Mouse (Mus musculus) midbrain, embryonic 10.5 days (tissue): ENCODE data around the gene Otud7b. TPM values are rescaled to one million over a fixed set of nuclear protein-coding genes. Genes with fewer than 3 reads are reported as not detected.
A peak's percentile ranks its signal among the peaks of the same experiment; 100 is the strongest.

Experiments used
- DNase-seq: peaks from one replicate; pipeline ENCODE4 v3.0.0-alpha.2; 2017; ENCODE audit warnings: low spot score
- H3K27ac ChIP-seq: fragments of 300-500 bp; sonication (generic); replicated peaks from 2 replicates; pipeline ENCODE4 v1.5.1; 2016; ENCODE audit warnings: mild to moderate bottlenecking
- H3K27me3 ChIP-seq: fragments of 300-500 bp; sonication (generic); 2 replicates; pipeline ENCODE4 v1.6.1; 2016; ENCODE audit warnings: low read depth, mild to moderate bottlenecking; ENCODE audit not compliant: poor library complexity, severe bottlenecking
- H3K36me3 ChIP-seq: fragments of 300-500 bp; sonication (generic); 2 replicates; pipeline ENCODE4 v1.6.1; 2016; ENCODE audit warnings: mild to moderate bottlenecking, moderate library complexity
- H3K4me1 ChIP-seq: fragments of 300-500 bp; sonication (generic); 2 replicates; pipeline ENCODE4 v1.6.1; 2016
- H3K4me3 ChIP-seq: fragments of 300-500 bp; sonication (generic); 2 replicates; pipeline ENCODE4 v1.5.1; 2016; ENCODE audit warnings: mild to moderate bottlenecking, moderate library complexity
- H3K9me3 ChIP-seq: fragments of 300-500 bp; sonication (generic); replicated peaks from 2 replicates; pipeline ENCODE4 v1.6.1; 2016; ENCODE audit warnings: mild to moderate bottlenecking
- WGBS: fragments of 180-500 bp; shearing (Covaris S2); methylation state at CpG from one replicate; pipeline ENCODE4 v1.1.7; 2016; 5-methylcytosine and 5-hydroxymethylcytosine counted together
- polyA plus RNA-seq: library from polyadenylated mRNA; unstranded; fragments of >200 nt; fragmentation: Nextera tagmentation; extraction: Ambion mirVana; gene quantifications from 2 replicates; pipeline ENCODE4 v1.2.1, GENCODE M21; 2016

Gene Otud7b
- polyA plus RNA-seq, 1 experiment from 2014 or later = 18.9 TPM

- Histone ChIP-seq H3K36me3 (no peaks in the 10 kb centered on the region), H3K27ac (no peak overlapping the region), H3K9me3 (no peaks in the 10 kb centered on the region), H3K4me3 (no peak overlapping the region), H3K4me1 (no peaks in the 10 kb centered on the region), H3K27me3 (no peaks in the 10 kb centered on the region)
- WGBS = 90% methylated on average over 2 of the region's 2 CpGs
- DNase-seq = no peak
Measured at GRCm38 (mm10) chr3:96118142-96118541, 13.8 kb downstream of the Otud7b start.

- DNase-seq = no peak
- Histone ChIP-seq H3K4me1 (no peaks in the 10 kb centered on the region), H3K36me3 (no peaks in the 10 kb centered on the region), H3K27ac (no peak overlapping the region), H3K9me3 (no peaks in the 10 kb centered on the region), H3K4me3 (no peak overlapping the region), H3K27me3 (no peaks in the 10 kb centered on the region)
- WGBS = 89% methylated on average over 2 of the region's 2 CpGs
Measured at GRCm38 (mm10) chr3:96118702-96119101, 14.4 kb downstream of the Otud7b start.

GRCm38 (mm10) chr3:96124235-96124634 is 19.9 kb downstream of the Otud7b start:
- Histone ChIP-seq H3K27ac (no peak overlapping the region), H3K36me3 (no peaks in the 10 kb centered on the region), H3K4me1 (no peaks in the 10 kb centered on the region), H3K9me3 (no peaks in the 10 kb centered on the region), H3K4me3 (no peak overlapping the region), H3K27me3 (no peaks in the 10 kb centered on the region)
- DNase-seq = no peak
- WGBS = 95% methylated on average over 5 of the region's 5 CpGs

GRCm38 (mm10) chr3:96128128-96128527 is 23.8 kb downstream of the Otud7b start:
- H3K27ac ChIP-seq = no peak overlapping the region
- H3K27me3 ChIP-seq = no peaks in the 10 kb centered on the region
- no peaks in the 10 kb centered on the region for H3K36me3 ChIP-seq
- no peak for DNase-seq
- H3K4me3 ChIP-seq = no peak overlapping the region
- no peaks in the 10 kb centered on the region for H3K9me3 ChIP-seq
- H3K4me1 ChIP-seq = no peaks in the 10 kb centered on the region

GRCm38 (mm10) chr3:96132478-96132877 is 28.2 kb downstream of the Otud7b start:
- 0 out of 2 replicates have a peak, but pooled peaks cover 6% of the 10 kb centered on the region for H3K4me1 ChIP-seq
- H3K36me3 ChIP-seq = peaks cover 7% of the 10 kb centered on the region; the same call in 1 of the 2 replicates
- no peak overlapping the region for H3K4me3 ChIP-seq
- no peak for DNase-seq
- no peaks in the 10 kb centered on the region for H3K27me3 ChIP-seq
- H3K9me3 ChIP-seq = no peaks in the 10 kb centered on the region
- no peak overlapping the region for H3K27ac ChIP-seq
- WGBS = 85% methylated on average over 3 of the region's 3 CpGs

- Histone ChIP-seq H3K27me3 (no peaks in the 10 kb centered on the region), H3K27ac (no peak overlapping the region), H3K36me3 (peaks cover 12% of the 10 kb centered on the region; the same call in 1 of the 2 replicates), H3K9me3 (no peaks in the 10 kb centered on the region), H3K4me3 (no peak overlapping the region), H3K4me1 (0 out of 2 replicates have a peak, but pooled peaks cover 6% of the 10 kb centered on the region)
- DNase-seq = no peak
- 79% methylated on average over 11 of the region's 11 CpGs for WGBS
Measured at GRCm38 (mm10) chr3:96133327-96133905, 29.1 kb downstream of the Otud7b start.

- Histone ChIP-seq H3K4me3 (no peak overlapping the region), H3K27me3 (no peaks in the 10 kb centered on the region), H3K9me3 (no peaks in the 10 kb centered on the region), H3K4me1 (0 out of 2 replicates have a peak, but pooled peaks cover 6% of the 10 kb centered on the region), H3K27ac (no peak overlapping the region), H3K36me3 (peaks cover 15% of the 10 kb centered on the region; the same call in 1 of the 2 replicates)
- WGBS = 83% methylated on average over 3 of the region's 3 CpGs
- no peak for DNase-seq
Measured at GRCm38 (mm10) chr3:96135011-96135410, 30.7 kb downstream of the Otud7b start.

- Histone ChIP-seq H3K27ac (no peak overlapping the region), H3K4me1 (no peaks in the 10 kb centered on the region), H3K4me3 (no peak overlapping the region), H3K36me3 (peaks cover 56% of the 10 kb centered on the region), H3K9me3 (no peaks in the 10 kb centered on the region), H3K27me3 (no peaks in the 10 kb centered on the region)
- no peak for DNase-seq
- WGBS = 32% methylated on average over 5 of the region's 5 CpGs
Measured at GRCm38 (mm10) chr3:96147950-96148349, 43.6 kb downstream of the Otud7b start.

- Histone ChIP-seq H3K4me3 (no peak overlapping the region), H3K27me3 (no peaks in the 10 kb centered on the region), H3K9me3 (no peaks in the 10 kb centered on the region), H3K4me1 (no peaks in the 10 kb centered on the region), H3K36me3 (peaks cover 60% of the 10 kb centered on the region), H3K27ac (no peak overlapping the region)
- WGBS = 91% methylated on average over 7 of the region's 7 CpGs
- DNase-seq = no peak
Measured at GRCm38 (mm10) chr3:96151836-96152235, 47.5 kb downstream of the Otud7b start.

- H3K27me3 ChIP-seq = no peaks in the 10 kb centered on the region
- H3K27ac ChIP-seq = no peak overlapping the region
- H3K9me3 ChIP-seq = no peaks in the 10 kb centered on the region
- DNase-seq = no peak
- H3K4me3 ChIP-seq = no peak overlapping the region
- peaks cover 60% of the 10 kb centered on the region for H3K36me3 ChIP-seq
- WGBS = 95% methylated on average over 5 of the region's 5 CpGs
- no peaks in the 10 kb centered on the region for H3K4me1 ChIP-seq
Measured at GRCm38 (mm10) chr3:96152611-96153010, 48.3 kb downstream of the Otud7b start.

- DNase-seq = no peak
- 78% methylated on average over 8 of the region's 8 CpGs for WGBS
- no peak overlapping the region for H3K27ac ChIP-seq
- peaks cover 7% of the 10 kb centered on the region for H3K4me1 ChIP-seq
- peaks cover 56% of the 10 kb centered on the region for H3K36me3 ChIP-seq
- H3K4me3 ChIP-seq = no peak overlapping the region
- H3K9me3 ChIP-seq = no peaks in the 10 kb centered on the region
- H3K27me3 ChIP-seq = no peaks in the 10 kb centered on the region
Measured at GRCm38 (mm10) chr3:96155501-96155900, 51.2 kb downstream of the Otud7b start.

GRCm38 (mm10) chr3:96159820-96160219 is 55.5 kb downstream of the Otud7b start:
- Histone ChIP-seq H3K4me1 (peaks cover 27% of the 10 kb centered on the region), H3K9me3 (no peaks in the 10 kb centered on the region), H3K36me3 (peaks cover 13% of the 10 kb centered on the region), H3K27ac (no peak overlapping the region), H3K27me3 (0 out of 2 replicates have a peak, but pooled peaks cover 4% of the 10 kb centered on the region), H3K4me3 (no peak overlapping the region)
- no peak for DNase-seq
- 81% methylated on average over 4 of the region's 4 CpGs for WGBS

GRCm38 (mm10) chr3:96160222-96160802 is 56.0 kb downstream of the Otud7b start:
- Histone ChIP-seq H3K27me3 (0 out of 2 replicates have a peak, but pooled peaks cover 4% of the 10 kb centered on the region), H3K4me1 (peaks cover 27% of the 10 kb centered on the region), H3K36me3 (peaks cover 8% of the 10 kb centered on the region), H3K27ac (peak overlapping the region; percentile 78), H3K9me3 (no peaks in the 10 kb centered on the region), H3K4me3 (no peak overlapping the region)
- WGBS = 64% methylated on average over 4 of the region's 4 CpGs
- DNase-seq = no peak
